Mouse (Mus musculus) liver, embryonic 14.5 days (tissue): ENCODE data around the gene Cox6b1.

Experiments
- CTCF ChIP-seq: IDR thresholded peaks from 2 replicates; pipeline ENCODE4 v1.5.1; 2016; ENCODE audit warnings: antibody characterized with exemption, low read depth, control low read depth
- EP300 ChIP-seq: IDR thresholded peaks from 2 replicates; pipeline ENCODE4 v1.6.1; 2016; ENCODE audit warnings: antibody characterized with exemption, low read depth

DNA sequence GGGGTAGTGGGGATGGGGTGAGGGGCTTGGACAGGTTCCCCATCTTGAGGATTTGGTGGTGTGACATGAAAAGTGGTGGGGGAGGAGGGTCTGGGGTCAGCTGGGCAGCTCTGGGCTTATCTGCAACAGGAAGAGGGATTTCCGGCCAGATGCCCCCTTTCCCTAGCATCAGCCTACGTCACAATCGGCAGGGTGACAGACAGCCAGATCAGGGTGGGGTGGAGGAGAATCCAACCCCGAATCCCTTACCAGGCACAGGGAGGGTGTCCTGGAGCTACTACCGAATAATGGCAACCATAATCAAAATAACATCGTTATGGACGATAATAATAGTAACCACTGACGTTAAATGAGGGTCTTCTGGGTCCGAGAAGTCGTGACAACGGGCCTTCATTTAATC is 10.4 kb upstream of the Cox6b1 start:
- no peak for TF ChIP-seq CTCF
- TF ChIP-seq EP300 = no peak
